Mouse (Mus musculus) hindbrain, embryonic 11.5 days (tissue): ENCODE data around the gene Gbgt1. TPM values are rescaled to one million over a fixed set of nuclear protein-coding genes. Genes with fewer than 3 reads are reported as not detected.

Experiments
- ATAC-seq: fragments of 200-750 bp; cut with Nextera tagmentation; 2 replicates; pipeline ENCODE4 v1.8.0; 2017; ENCODE audit warnings: mild to moderate bottlenecking, moderate TSS enrichment, moderate library complexity; ENCODE audit not compliant: low FRiP score
- DNase-seq: peaks from one replicate; pipeline ENCODE4 v3.0.0-alpha.2; 2015; ENCODE audit warnings: low spot score
- H3K27ac ChIP-seq: fragments of 300-500 bp; sonication (generic); 2 replicates; pipeline ENCODE4 v1.5.1; 2014; ENCODE audit warnings: mild to moderate bottlenecking, low read depth, low read length
- H3K27me3 ChIP-seq: fragments of 300-500 bp; sonication (generic); 2 replicates; pipeline ENCODE4 v1.6.1; 2014; ENCODE audit warnings: mild to moderate bottlenecking, low read length, moderate library complexity, mixed read lengths; ENCODE audit not compliant: control insufficient read depth, insufficient read depth
- H3K36me3 ChIP-seq: fragments of 300-500 bp; sonication (generic); 2 replicates; pipeline ENCODE4 v1.6.1; 2014; ENCODE audit warnings: mild to moderate bottlenecking, low read length, moderate library complexity, mixed read lengths; ENCODE audit not compliant: control insufficient read depth, insufficient read depth
- H3K4me1 ChIP-seq: fragments of 300-500 bp; sonication (generic); replicated peaks from 2 replicates; pipeline ENCODE4 v1.6.1; 2014; ENCODE audit warnings: low read length, mixed read lengths; ENCODE audit not compliant: control insufficient read depth, insufficient read depth
- H3K4me2 ChIP-seq: fragments of 300-500 bp; sonication (generic); replicated peaks from 2 replicates; pipeline ENCODE4 v1.6.1; 2014; ENCODE audit warnings: mild to moderate bottlenecking, low read depth, low read length
- H3K4me3 ChIP-seq: fragments of 300-500 bp; sonication (generic); 2 replicates; pipeline ENCODE4 v1.5.1; 2014; ENCODE audit warnings: low read depth, low read length
- H3K9ac ChIP-seq: fragments of 300-500 bp; sonication (generic); 2 replicates; pipeline ENCODE4 v1.6.1; 2014; ENCODE audit warnings: low read depth, low read length
- H3K9me3 ChIP-seq: fragments of 300-500 bp; sonication (generic); 2 replicates; pipeline ENCODE4 v1.6.1; 2016; ENCODE audit warnings: low read length; ENCODE audit not compliant: control insufficient read depth
- WGBS: fragments of 180-500 bp; shearing (Covaris S2); extraction: QIAGEN DNeasy Blood & Tissue Kit; methylation state at CpG from one replicate; pipeline ENCODE4 v1.1.7; 2014; 5-methylcytosine and 5-hydroxymethylcytosine counted together
- polyA plus RNA-seq: library from polyadenylated mRNA; unstranded; fragments of >200 nt; fragmentation: Nextera tagmentation; extraction: Ambion mirVana; gene quantifications from 2 replicates; pipeline ENCODE4 v1.2.1, GENCODE M21; 2014

Gbgt1 gene
- polyA plus RNA-seq, 1 experiment from 2014 or later = 1.1 TPM

GRCm38 (mm10) chr2:28530311-28530710, 33.6 kb downstream of the Gbgt1 start:
- WGBS = 65% methylated on average over 7 of the region's 7 CpGs
- no peak overlapping the region for H3K27ac ChIP-seq

DNA sequence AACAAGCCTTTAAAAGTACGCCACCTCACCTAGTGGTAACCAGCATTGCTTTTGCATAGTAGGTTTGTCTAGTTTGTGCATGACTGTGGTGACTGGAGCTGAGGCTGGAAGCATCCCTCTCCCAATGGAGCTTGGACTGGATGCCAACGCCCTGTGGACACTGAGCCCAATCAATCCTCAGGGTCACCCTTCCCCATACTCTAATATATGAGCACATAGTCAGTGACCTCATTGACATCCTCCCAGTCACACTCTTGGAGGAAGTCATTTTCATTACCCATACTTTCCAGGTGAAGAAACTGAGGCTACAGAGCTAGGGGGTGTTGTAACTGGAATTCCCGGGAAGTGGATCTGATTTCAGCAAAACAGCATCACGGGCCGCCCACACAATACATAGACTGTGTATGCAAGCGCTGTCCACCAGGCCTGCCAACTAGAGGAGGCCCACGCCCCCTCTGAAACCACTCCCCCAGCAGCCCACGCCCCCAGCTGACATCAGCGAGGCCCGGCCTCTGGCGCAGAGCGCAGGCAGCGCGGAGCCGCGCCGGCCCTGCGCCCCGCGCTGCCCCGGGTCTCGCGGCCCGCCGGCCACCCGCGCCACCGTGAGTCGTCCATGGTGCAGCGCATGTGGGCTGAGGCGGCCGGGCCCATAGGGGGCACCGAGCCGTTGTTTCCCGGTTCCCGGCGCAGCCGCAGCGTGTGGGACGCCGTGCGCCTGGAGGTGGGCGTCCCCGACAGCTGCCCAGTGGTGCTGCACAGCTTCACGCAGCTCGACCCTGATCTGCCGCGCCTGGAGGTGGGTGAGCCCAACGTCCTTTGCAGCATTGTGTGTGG, 36.5 kb downstream of the Gbgt1 start:
- no peaks in the 10 kb centered on the region for H3K36me3 ChIP-seq
- H3K27me3 ChIP-seq = no peaks in the 10 kb centered on the region
- no peaks in the 10 kb centered on the region for H3K9me3 ChIP-seq
- H3K9ac ChIP-seq = peak overlapping the region; percentile 54
- peak overlapping the region; percentile 89 for H3K27ac ChIP-seq
- H3K4me3 ChIP-seq = peak overlapping the region; percentile 45
- peak; percentile 88 for ATAC-seq
- peak; percentile 86 for DNase-seq
- 4% methylated on average over 33 of the region's 49 CpGs for WGBS
- peak overlapping the region; percentile 78 for H3K4me2 ChIP-seq
- H3K4me1 ChIP-seq = peaks cover 35% of the 10 kb centered on the region

More at GRCm38 (mm10) chr2:28530311-28530710, 33.6 kb downstream of the Gbgt1 start:
- Histone ChIP-seq H3K36me3 (no peaks in the 10 kb centered on the region), H3K4me1 (peaks cover 38% of the 10 kb centered on the region), H3K4me2 (no peak overlapping the region), H3K4me3 (no peak overlapping the region), H3K27me3 (no peaks in the 10 kb centered on the region), H3K9me3 (no peaks in the 10 kb centered on the region), H3K9ac (peak overlapping the region; percentile 12; the same call in 1 of the 2 replicates)
- DNase-seq (no peak), ATAC-seq (no peak)

GRCm38 (mm10) chr2:28533901-28534435, 37.3 kb downstream of the Gbgt1 start:
- DNase-seq (peak; percentile 30), ATAC-seq (peak; percentile 4; the same call in 1 of the 2 replicates)
- Histone ChIP-seq H3K27me3 (no peaks in the 10 kb centered on the region), H3K27ac (peak overlapping the region; percentile 89), H3K4me3 (peak overlapping the region; percentile 45), H3K9ac (peak overlapping the region; percentile 59), H3K4me2 (peak overlapping the region; percentile 78), H3K36me3 (no peaks in the 10 kb centered on the region), H3K9me3 (no peaks in the 10 kb centered on the region), H3K4me1 (peaks cover 42% of the 10 kb centered on the region)
- 56% methylated on average over 7 of the region's 7 CpGs for WGBS

- Histone ChIP-seq H3K4me2 (peak overlapping the region; percentile 78), H3K9me3 (no peaks in the 10 kb centered on the region), H3K27me3 (no peaks in the 10 kb centered on the region), H3K4me3 (peak overlapping the region; percentile 18; the same call in 1 of the 2 replicates), H3K4me1 (peaks cover 45% of the 10 kb centered on the region), H3K27ac (peak overlapping the region; percentile 89), H3K9ac (peak overlapping the region; percentile 59), H3K36me3 (no peaks in the 10 kb centered on the region)
- DNase-seq (peak; percentile 52), ATAC-seq (peak; percentile 21; the same call in 1 of the 2 replicates)
- 27% methylated on average over 11 of the region's 11 CpGs for WGBS
Measured at GRCm38 (mm10) chr2:28534436-28535262, 38.0 kb downstream of the Gbgt1 start.

DNA sequence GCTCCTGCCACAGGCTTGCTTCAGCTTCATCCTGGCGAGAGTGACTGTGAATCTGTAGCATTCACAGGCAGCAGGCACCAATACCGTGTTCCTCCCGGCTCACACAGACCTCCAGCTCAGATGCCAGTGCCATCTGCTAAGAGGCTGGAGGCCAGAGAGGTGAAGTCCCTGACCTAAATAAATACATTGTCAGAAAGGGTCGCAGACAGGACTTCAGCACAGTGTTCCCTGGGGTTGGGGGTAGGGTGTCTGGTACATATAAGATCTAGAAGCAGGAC, 38.5 kb downstream of the Gbgt1 start:
- H3K27me3 ChIP-seq = no peaks in the 10 kb centered on the region
- 29% methylated on average over 4 of the region's 4 CpGs for WGBS
- H3K4me2 ChIP-seq = peak overlapping the region; percentile 78; the same call in 1 of the 2 replicates
- no peak for ATAC-seq
- H3K9ac ChIP-seq = peak overlapping the region; percentile 59; the same call in 1 of the 2 replicates
- H3K27ac ChIP-seq = peak overlapping the region; percentile 89
- H3K4me1 ChIP-seq = peaks cover 50% of the 10 kb centered on the region
- H3K4me3 ChIP-seq = no peak overlapping the region
- H3K9me3 ChIP-seq = no peaks in the 10 kb centered on the region
- no peak for DNase-seq
- H3K36me3 ChIP-seq = no peaks in the 10 kb centered on the region

DNA sequence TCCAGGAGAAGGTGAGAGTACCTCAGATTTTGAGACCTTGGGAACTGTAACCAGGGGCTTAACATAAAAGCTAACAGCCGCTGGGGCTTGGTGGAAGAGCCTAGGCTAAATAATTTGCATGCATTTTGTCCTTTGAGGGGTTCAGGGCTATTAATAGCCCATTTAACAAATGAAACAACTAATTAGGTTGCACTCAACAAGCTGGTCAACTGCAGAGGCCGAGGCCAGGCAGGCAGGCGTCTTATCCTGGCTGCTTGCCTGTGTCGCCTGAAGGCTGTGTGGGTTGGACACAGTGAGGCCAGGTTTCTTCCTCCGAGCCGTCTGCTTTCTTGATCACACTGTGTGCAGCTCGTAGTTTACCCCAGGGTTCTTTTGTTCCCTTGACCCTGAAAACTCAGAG, 39.0 kb downstream of the Gbgt1 start:
- Histone ChIP-seq H3K4me2 (no peak overlapping the region), H3K9me3 (no peaks in the 10 kb centered on the region), H3K36me3 (no peaks in the 10 kb centered on the region), H3K27ac (peak overlapping the region; percentile 89; the same call in 1 of the 2 replicates), H3K4me1 (peaks cover 46% of the 10 kb centered on the region), H3K4me3 (no peak overlapping the region), H3K27me3 (no peaks in the 10 kb centered on the region), H3K9ac (no peak overlapping the region; the same call in 1 of the 2 replicates)
- no peak for DNase-seq
- 43% methylated on average over 7 of the region's 7 CpGs for WGBS
- no peak for ATAC-seq

GRCm38 (mm10) chr2:28536166-28536565, 39.5 kb downstream of the Gbgt1 start:
- Histone ChIP-seq H3K9ac (no peak overlapping the region), H3K4me2 (no peak overlapping the region), H3K9me3 (no peaks in the 10 kb centered on the region), H3K36me3 (no peaks in the 10 kb centered on the region), H3K27me3 (no peaks in the 10 kb centered on the region), H3K4me1 (peaks cover 45% of the 10 kb centered on the region), H3K4me3 (no peak overlapping the region), H3K27ac (no peak overlapping the region)
- DNase-seq = no peak
- ATAC-seq = no peak
- WGBS = 63% methylated on average over 4 of the region's 4 CpGs

DNA sequence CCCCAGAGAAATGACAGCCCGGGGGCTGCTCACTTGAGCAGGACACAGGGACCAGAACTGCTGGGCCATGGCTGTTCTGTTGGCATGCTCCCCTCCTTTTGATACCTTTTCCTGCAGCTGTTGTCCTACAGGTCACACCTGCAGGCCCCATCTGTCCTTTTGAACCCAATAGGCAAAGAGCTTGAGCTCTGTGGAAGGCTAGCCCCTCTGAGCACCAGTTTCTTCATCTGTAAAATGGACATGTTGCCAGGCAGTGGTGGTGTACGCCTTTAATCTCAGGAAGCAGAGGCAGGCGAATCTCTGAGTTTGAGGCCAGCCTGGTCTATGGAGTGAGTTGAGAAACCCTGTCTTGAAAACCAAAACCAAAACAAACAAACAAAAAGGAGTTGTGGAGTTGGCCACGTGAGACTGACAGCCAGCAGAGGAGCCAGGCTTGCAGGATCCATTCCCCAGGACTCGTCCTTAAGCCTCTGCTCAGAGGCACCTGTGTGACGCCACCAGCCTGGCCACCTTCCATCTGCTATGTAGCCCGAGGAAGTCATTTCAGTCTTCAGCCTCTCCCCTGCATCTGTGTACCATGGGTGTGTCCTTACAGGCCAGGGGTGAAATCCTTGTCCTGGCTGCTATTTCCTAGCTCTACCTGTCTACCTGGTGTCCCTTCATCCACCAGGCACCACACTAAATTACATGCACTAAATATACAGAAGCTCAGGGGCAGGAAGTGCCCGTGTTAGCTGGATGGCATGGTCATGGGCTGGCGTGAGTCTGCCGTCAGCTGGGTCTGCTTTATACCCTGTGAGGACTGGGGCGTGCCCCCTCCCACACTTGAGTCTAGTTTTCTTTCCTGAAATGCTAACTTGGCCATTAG, 40.3 kb downstream of the Gbgt1 start:
- H3K4me2 ChIP-seq = no peak overlapping the region
- no peaks in the 10 kb centered on the region for H3K36me3 ChIP-seq
- 71% methylated on average over 11 of the region's 11 CpGs for WGBS
- no peak overlapping the region for H3K9ac ChIP-seq
- no peak for DNase-seq
- no peaks in the 10 kb centered on the region for H3K9me3 ChIP-seq
- no peaks in the 10 kb centered on the region for H3K27me3 ChIP-seq
- H3K4me3 ChIP-seq = no peak overlapping the region
- no peak overlapping the region for H3K27ac ChIP-seq
- peaks cover 45% of the 10 kb centered on the region for H3K4me1 ChIP-seq
- ATAC-seq = no peak
